Mouse (Mus musculus): ENCODE data around the gene Cryba4. TPM values are rescaled to one million over a fixed set of nuclear protein-coding genes. Genes with fewer than 3 reads are reported as not detected.
A peak's percentile ranks its signal among the peaks of the same experiment; 100 is the strongest.

Cryba4 gene
- total and polyA plus RNA-seq, 3 experiments, result 5.3 to 14.4 (median 7.1) TPM

DNA sequence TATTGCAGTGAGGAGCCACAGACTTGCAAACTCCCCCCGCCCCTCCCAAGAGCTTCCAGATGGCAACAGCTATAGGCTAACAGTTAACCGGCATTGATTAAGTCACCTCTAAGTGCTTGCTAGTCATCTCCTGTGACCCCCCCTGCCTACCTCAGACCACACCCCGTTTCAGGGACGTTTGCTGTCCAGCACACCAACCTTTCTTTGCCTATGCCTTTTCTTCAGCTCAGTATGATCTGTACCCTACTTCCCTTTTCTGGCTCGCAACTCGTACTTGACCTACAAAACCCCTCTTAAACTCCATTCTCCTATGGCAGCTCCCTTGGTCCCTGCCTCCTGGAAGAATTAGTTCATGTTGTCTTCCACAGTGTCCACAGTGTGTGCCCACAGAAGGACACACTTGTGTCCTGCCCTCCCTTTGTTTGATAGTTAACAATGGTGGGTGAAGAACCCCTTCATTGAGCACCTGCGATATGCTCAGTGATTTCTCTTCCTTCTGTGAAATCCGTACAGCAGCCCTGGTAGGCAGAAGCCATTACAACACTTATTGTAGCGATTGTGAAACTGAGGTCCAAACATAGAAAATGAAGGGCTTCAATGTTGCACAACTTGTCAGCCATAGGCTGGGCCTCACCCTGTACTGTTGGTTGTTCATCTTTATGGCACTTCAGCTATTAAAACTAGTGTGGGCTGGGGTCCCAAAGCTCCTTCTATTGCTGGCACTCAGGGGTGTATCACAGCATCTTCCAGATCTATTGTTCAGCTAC is 13.9 kb upstream of the Cryba4 start:
- H3K4me1 ChIP-seq (ENCODE audit: control insufficient read depth, insufficient read depth, low read length), result no peaks in the 10 kb centered on the region
- peak in 1 of 2 experiments; percentile 26 for DNase-seq
- intact Hi-C loops (cut with DNase I), result no loop called here
- no peaks in the 10 kb centered on the region; the same call in 1 of the 2 replicates for H3K27me3 ChIP-seq (ENCODE audit: control insufficient read depth, insufficient read depth, low read length)
- TF ChIP-seq CTCF (IDR thresholded peaks at IDR 0.05) (no peak), POLR2A (IDR thresholded peaks at IDR 0.05; ENCODE audit: insufficient read depth, low read depth, low read length) (no peak), EP300 (IDR thresholded peaks at IDR 0.05; ENCODE audit: insufficient read depth, low read depth, low read length) (no peak)
- WGBS, result 69% methylated on average over 9 of the region's 9 CpGs
- H3K27ac ChIP-seq, result no peak overlapping the region
- no peak overlapping the region for H3K4me3 ChIP-seq
- H3K36me3 ChIP-seq (ENCODE audit: control insufficient read depth, insufficient read depth, low read length), result no peaks in the 10 kb centered on the region
- H3K79me2 ChIP-seq (replicated peaks; ENCODE audit: control insufficient read depth, insufficient read depth, low read length), result no peaks in the 10 kb centered on the region
- no peak overlapping the region for H3K9ac ChIP-seq (ENCODE audit: low read depth, low read length)

DNA sequence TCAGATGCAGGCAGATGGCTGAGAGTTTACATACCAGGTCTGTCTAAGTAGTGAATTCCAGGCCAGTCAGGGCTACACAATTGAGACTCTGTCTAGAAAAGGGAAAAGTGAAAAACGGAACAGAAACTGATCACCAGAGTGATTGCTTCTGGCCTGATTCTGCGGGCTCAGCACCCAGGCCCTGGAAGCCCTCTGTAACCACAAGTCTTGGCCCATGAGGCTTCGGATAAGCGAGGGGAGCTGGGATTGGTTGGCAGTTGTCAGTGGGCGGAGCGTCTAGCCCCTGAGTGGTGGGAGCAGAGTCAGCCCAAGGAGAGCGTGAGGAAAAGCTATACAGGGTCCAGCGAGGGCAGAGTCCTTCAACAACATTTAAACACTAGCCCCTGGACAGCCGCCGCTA is 13.2 kb upstream of the Cryba4 start:
- peak in 1 of 2 experiments; percentile 61 for DNase-seq
- intact Hi-C loops (cut with DNase I), result no loop called here
- Histone ChIP-seq H3K4me3 (no peak overlapping the region), H3K4me1 (ENCODE audit: control insufficient read depth, insufficient read depth, low read length) (no peaks in the 10 kb centered on the region), H3K27ac (no peak overlapping the region), H3K9ac (ENCODE audit: low read depth, low read length) (no peak overlapping the region), H3K27me3 (ENCODE audit: control insufficient read depth, insufficient read depth, low read length) (no peaks in the 10 kb centered on the region; the same call in 1 of the 2 replicates), H3K36me3 (ENCODE audit: control insufficient read depth, insufficient read depth, low read length) (no peaks in the 10 kb centered on the region), H3K79me2 (replicated peaks; ENCODE audit: control insufficient read depth, insufficient read depth, low read length) (no peaks in the 10 kb centered on the region)
- 38% methylated on average over 10 of the region's 10 CpGs for WGBS
- TF ChIP-seq EP300 (IDR thresholded peaks at IDR 0.05; ENCODE audit: insufficient read depth, low read depth, low read length) (no peak), POLR2A (IDR thresholded peaks at IDR 0.05; ENCODE audit: insufficient read depth, low read depth, low read length) (no peak), CTCF (IDR thresholded peaks at IDR 0.05) (no peak)

DNA sequence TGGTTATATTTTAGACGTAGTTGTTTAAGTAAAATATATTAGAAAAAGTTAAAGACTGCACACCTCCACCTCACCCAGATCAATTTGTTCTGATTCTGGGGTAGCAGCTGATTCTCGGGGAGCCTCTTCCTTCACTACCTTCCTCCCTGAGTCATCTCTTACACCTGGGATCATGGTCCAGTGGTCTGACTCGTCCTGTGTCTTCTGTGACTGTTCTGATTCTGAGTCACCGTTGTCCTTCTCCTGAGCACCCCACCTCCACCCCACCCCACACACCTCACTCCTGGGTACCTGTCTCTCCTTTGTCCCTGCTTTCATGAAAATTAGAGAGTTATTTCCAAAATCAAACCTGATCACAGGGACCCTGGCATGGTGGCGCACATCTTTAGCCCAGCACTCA is 12.8 kb upstream of the Cryba4 start:
- TF ChIP-seq POLR2A (IDR thresholded peaks at IDR 0.05; ENCODE audit: insufficient read depth, low read depth, low read length) (no peak), EP300 (IDR thresholded peaks at IDR 0.05; ENCODE audit: insufficient read depth, low read depth, low read length) (no peak), CTCF (IDR thresholded peaks at IDR 0.05) (no peak)
- H3K27me3 ChIP-seq (ENCODE audit: control insufficient read depth, insufficient read depth, low read length), result no peaks in the 10 kb centered on the region; the same call in 1 of the 2 replicates
- no peaks in the 10 kb centered on the region for H3K36me3 ChIP-seq (ENCODE audit: control insufficient read depth, insufficient read depth, low read length)
- WGBS, result 82% methylated on average over 5 of the region's 5 CpGs
- no peak for DNase-seq
- no peak overlapping the region for H3K27ac ChIP-seq
- H3K4me1 ChIP-seq (ENCODE audit: control insufficient read depth, insufficient read depth, low read length), result no peaks in the 10 kb centered on the region
- no peaks in the 10 kb centered on the region for H3K79me2 ChIP-seq (replicated peaks; ENCODE audit: control insufficient read depth, insufficient read depth, low read length)
- intact Hi-C loops (cut with DNase I), result no loop called here
- no peak overlapping the region for H3K4me3 ChIP-seq
- H3K9ac ChIP-seq (ENCODE audit: low read depth, low read length), result no peak overlapping the region

DNA sequence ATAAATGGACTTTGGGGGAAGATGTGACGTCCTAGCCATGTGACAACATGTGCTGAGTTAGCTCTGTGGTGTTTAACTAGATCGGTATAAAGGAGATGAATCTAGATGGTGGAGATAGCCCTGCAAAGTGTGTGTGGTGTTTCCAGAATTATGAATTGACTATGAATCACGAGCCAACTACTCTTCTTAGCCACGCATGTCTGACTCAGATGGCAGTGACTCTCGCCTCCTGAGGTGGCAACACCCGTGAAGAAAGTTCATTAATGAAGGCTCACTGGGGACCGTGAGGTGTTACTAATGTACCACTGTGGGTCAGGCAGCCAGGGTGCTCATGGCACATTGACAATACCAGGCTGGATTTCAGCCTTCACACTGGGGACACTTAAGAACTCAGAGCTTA is 11.8 kb upstream of the Cryba4 start:
- H3K79me2 ChIP-seq (replicated peaks; ENCODE audit: control insufficient read depth, insufficient read depth, low read length), result no peaks in the 10 kb centered on the region
- DNase-seq, result no peak
- H3K4me3 ChIP-seq, result no peak overlapping the region
- H3K9ac ChIP-seq (ENCODE audit: low read depth, low read length), result no peak overlapping the region
- intact Hi-C loops (cut with DNase I), result no loop called here
- H3K27ac ChIP-seq, result no peak overlapping the region
- no peaks in the 10 kb centered on the region for H3K4me1 ChIP-seq (ENCODE audit: control insufficient read depth, insufficient read depth, low read length)
- 92% methylated on average over 7 of the region's 7 CpGs for WGBS
- H3K36me3 ChIP-seq (ENCODE audit: control insufficient read depth, insufficient read depth, low read length), result no peaks in the 10 kb centered on the region
- no peaks in the 10 kb centered on the region; the same call in 1 of the 2 replicates for H3K27me3 ChIP-seq (ENCODE audit: control insufficient read depth, insufficient read depth, low read length)
- TF ChIP-seq POLR2A (IDR thresholded peaks at IDR 0.05; ENCODE audit: insufficient read depth, low read depth, low read length) (no peak), CTCF (IDR thresholded peaks at IDR 0.05) (no peak), EP300 (IDR thresholded peaks at IDR 0.05; ENCODE audit: insufficient read depth, low read depth, low read length) (no peak)

DNA sequence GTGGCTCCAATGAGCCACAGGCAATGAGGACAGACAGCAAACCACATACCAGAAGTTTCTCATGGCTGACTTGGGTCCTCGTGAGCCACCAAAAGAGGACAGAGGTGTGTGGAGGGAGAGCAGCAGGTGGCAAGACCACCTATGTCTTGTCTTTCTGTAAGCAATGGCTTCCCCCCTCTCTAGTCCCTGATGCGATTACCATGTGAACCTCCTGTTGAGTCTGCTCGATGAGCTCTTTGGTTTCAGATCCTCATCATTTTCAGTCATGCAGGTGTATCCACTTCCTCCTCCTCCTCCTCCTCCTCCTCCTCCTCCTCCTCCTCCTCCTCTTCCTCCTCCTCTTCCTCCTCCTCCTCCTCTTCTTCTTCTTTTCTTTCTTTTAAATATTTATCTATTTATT is 8.5 kb upstream of the Cryba4 start:
- Histone ChIP-seq H3K4me3 (no peak overlapping the region), H3K27me3 (ENCODE audit: control insufficient read depth, insufficient read depth, low read length) (no peaks in the 10 kb centered on the region; the same call in 1 of the 2 replicates), H3K4me1 (ENCODE audit: control insufficient read depth, insufficient read depth, low read length) (peaks cover 1% of the 10 kb centered on the region), H3K9ac (ENCODE audit: low read depth, low read length) (no peak overlapping the region), H3K79me2 (replicated peaks; ENCODE audit: control insufficient read depth, insufficient read depth, low read length) (no peaks in the 10 kb centered on the region), H3K27ac (no peak overlapping the region), H3K36me3 (ENCODE audit: control insufficient read depth, insufficient read depth, low read length) (no peaks in the 10 kb centered on the region)
- no peak for DNase-seq
- TF ChIP-seq POLR2A (IDR thresholded peaks at IDR 0.05; ENCODE audit: insufficient read depth, low read depth, low read length) (no peak), CTCF (IDR thresholded peaks at IDR 0.05) (no peak), EP300 (IDR thresholded peaks at IDR 0.05; ENCODE audit: insufficient read depth, low read depth, low read length) (no peak)
- 87% methylated on average over 3 of the region's 3 CpGs for WGBS
- intact Hi-C loops (cut with DNase I), result no loop called here

DNA sequence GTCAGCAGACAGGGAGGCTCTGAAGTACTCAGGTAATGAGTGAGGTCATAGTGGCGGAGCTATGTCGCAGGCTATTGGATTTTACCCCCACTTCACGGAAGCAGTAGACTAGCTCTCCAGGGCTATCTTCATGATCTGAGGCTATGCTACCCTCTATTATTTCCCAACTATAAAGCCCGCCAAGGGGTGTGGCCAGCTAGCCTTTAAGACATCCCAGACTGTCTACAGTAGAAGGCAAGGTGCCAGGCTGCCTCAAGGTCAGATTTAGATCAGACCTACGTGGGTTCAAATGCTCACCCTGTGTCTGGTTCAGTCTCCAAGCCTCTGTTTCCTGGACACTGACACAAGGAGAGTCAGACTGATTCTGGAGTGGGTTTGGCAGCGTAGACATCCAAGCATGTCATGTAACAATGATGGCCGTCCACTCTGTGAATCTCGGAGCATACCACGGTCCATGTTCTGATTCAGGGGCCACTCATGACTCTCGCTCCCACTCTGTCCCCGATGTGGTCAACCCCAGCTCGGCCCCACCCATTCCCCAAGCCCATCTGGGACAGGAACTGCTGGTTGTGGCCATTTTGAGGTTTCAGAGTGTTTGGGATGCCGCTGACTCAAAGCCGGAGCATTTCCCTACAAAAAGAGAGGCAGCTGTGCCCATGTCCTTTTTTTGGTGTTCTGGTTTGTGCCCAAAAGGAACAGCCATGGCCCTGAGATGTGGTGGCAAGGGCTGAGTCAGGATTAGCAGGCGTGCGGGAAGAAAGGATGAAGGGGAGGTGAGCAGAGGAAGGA is 7.7 kb upstream of the Cryba4 start:
- 82% methylated on average over 16 of the region's 16 CpGs for WGBS
- H3K79me2 ChIP-seq (replicated peaks; ENCODE audit: control insufficient read depth, insufficient read depth, low read length), result no peaks in the 10 kb centered on the region
- DNase-seq, result no peak
- H3K27me3 ChIP-seq (ENCODE audit: control insufficient read depth, insufficient read depth, low read length), result no peaks in the 10 kb centered on the region
- no peak overlapping the region for H3K4me3 ChIP-seq
- H3K4me1 ChIP-seq (ENCODE audit: control insufficient read depth, insufficient read depth, low read length), result peaks cover 4% of the 10 kb centered on the region
- H3K36me3 ChIP-seq (ENCODE audit: control insufficient read depth, insufficient read depth, low read length), result no peaks in the 10 kb centered on the region
- no peak overlapping the region for H3K27ac ChIP-seq
- intact Hi-C loops (cut with DNase I), result no loop called here
- TF ChIP-seq CTCF (IDR thresholded peaks at IDR 0.05) (no peak), EP300 (IDR thresholded peaks at IDR 0.05; ENCODE audit: insufficient read depth, low read depth, low read length) (no peak), POLR2A (IDR thresholded peaks at IDR 0.05; ENCODE audit: insufficient read depth, low read depth, low read length) (no peak)
- H3K9ac ChIP-seq (ENCODE audit: low read depth, low read length), result no peak overlapping the region

Data from heart, adult 2 months (tissue).